Mouse (Mus musculus) heart, adult 2 months (tissue): Measurements from ENCODE around the gene 2410015M20Rik. TPM values are rescaled to one million over a fixed set of nuclear protein-coding genes. Genes with fewer than 3 reads are reported as not detected.

Experiments used
- DNase-seq, 2 experiments: peaks; one replicate each; pipeline ENCODE4 v3.0.0; 2021
- H3K27ac ChIP-seq: fragments of 200-600 bp; 2 replicates; pipeline ENCODE4 v1.8.1; 2022
- H3K27me3 ChIP-seq: fragments of 200-500 bp; 2 replicates; pipeline ENCODE4 v1.6.1; 2012; ENCODE audit warnings: mild to moderate bottlenecking, low read length, inconsistent platforms, mixed read lengths; ENCODE audit not compliant: control insufficient read depth, insufficient read depth
- H3K36me3 ChIP-seq: fragments of 200-500 bp; 2 replicates; pipeline ENCODE4 v1.6.1; 2012; ENCODE audit warnings: low read length, inconsistent platforms; ENCODE audit not compliant: control insufficient read depth, insufficient read depth
- H3K4me1 ChIP-seq: fragments of 200-500 bp; 2 replicates; pipeline ENCODE4 v1.6.1; 2011; ENCODE audit warnings: low read length; ENCODE audit not compliant: control insufficient read depth, insufficient read depth
- H3K4me3 ChIP-seq: fragments of 200-600 bp; 2 replicates; pipeline ENCODE4 v1.8.1; 2022
- H3K79me2 ChIP-seq: fragments of 200-500 bp; replicated peaks from 2 replicates; pipeline ENCODE4 v1.6.1; 2012; ENCODE audit warnings: mild to moderate bottlenecking, inconsistent platforms, low read length, moderate library complexity, mixed read lengths; ENCODE audit not compliant: control insufficient read depth, insufficient read depth
- H3K9ac ChIP-seq: fragments of 200-500 bp; 2 replicates; pipeline ENCODE4 v1.6.1; 2012; ENCODE audit warnings: low read depth, mild to moderate bottlenecking, control low read depth, inconsistent platforms, low read length, mixed read lengths
- CTCF ChIP-seq: fragments of 200-600 bp; IDR thresholded peaks from 2 replicates; pipeline ENCODE4 v1.8.1; 2022; ENCODE audit warnings: antibody characterized with exemption, mild to moderate bottlenecking, moderate library complexity
- EP300 ChIP-seq: fragments of 200-500 bp; IDR thresholded peaks from 2 replicates; pipeline ENCODE4 v1.6.1; 2011; ENCODE audit warnings: low read depth, low read length, control low read depth; ENCODE audit not compliant: insufficient read depth
- POLR2A ChIP-seq: fragments of 200-500 bp; IDR thresholded peaks from 2 replicates; pipeline ENCODE4 v1.6.1; 2011; ENCODE audit warnings: mild to moderate bottlenecking, low read depth, low read length, control low read depth; ENCODE audit not compliant: insufficient read depth
- WGBS: fragments of 180-500 bp; shearing (Covaris S2); methylation state at CpG from one replicate; pipeline ENCODE4 v1.1.7; 2018; 5-methylcytosine and 5-hydroxymethylcytosine counted together
- intact Hi-C: fragments of 180-260 bp; cut with DNase I; formaldehyde crosslinking; loops from one replicate; pipeline ENCODE4 v1.15.1; 2025
- polyA plus RNA-seq: library from polyadenylated mRNA; depleted of rRNA; stranded (reverse); fragments of >200 nt; gene quantifications from 2 replicates; pipeline ENCODE4 v1.2.3, GENCODE M21; 2012
- total RNA-seq, 2 experiments: library from RNA; stranded (reverse); gene quantifications; 2 replicates each; pipeline ENCODE4 v1.2.3; 2021

The 2410015M20Rik gene
- total and polyA plus RNA-seq, 3 experiments: 291 to 381 (median 329) TPM

DNA sequence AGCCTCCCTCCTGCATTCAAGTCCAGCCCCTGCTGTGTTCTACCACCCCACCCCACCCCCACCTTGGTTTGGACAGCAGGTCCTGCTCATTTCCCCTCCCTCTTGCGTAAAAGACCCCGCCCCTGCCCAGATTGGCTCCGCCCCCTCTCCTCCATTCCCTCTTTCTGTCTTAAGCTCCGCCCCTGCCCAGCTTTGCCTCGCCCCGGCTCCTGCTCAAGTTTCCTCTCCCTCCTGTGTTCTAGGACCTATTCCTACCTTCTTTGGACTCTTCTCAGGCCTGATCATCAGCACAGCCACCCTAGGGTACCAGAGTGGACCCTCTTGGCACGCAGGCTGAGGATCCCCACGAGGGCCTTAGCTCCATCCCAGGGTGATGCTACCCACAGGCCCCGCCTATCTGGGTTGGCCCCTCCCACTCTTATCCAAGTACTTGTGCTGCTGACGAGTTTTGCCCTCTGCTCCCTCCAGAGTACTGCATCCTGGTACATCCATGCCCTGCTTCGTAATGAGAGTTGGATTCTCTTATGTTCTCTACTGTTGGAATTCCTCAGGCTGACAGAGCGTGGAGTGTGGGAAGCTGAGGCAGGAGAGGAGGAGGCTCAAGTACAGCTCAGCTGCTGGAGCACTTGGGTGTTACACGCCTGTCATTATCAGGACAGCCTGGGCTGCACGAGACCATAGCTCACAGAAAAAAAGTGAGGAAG, 2.4 kb upstream of the 2410015M20Rik start:
- Histone ChIP-seq H3K9ac (no peak overlapping the region), H3K4me1 (peaks cover 11% of the 10 kb centered on the region), H3K36me3 (no peaks in the 10 kb centered on the region), H3K27ac (no peak overlapping the region), H3K4me3 (no peak overlapping the region), H3K27me3 (no peaks in the 10 kb centered on the region), H3K79me2 (no peaks in the 10 kb centered on the region)
- no peak for DNase-seq
- WGBS: 25% methylated on average over 14 of the region's 14 CpGs
- intact Hi-C loops: loop anchor here (5.0 to 10.0 kb wide), 4 partner anchors 105 to 900 kb away; partner anchors contain the start of genes Ndufa11, Pot1b, Pspn and Sh3gl1
- TF ChIP-seq POLR2A (no peak), EP300 (no peak), CTCF (no peak)

DNA sequence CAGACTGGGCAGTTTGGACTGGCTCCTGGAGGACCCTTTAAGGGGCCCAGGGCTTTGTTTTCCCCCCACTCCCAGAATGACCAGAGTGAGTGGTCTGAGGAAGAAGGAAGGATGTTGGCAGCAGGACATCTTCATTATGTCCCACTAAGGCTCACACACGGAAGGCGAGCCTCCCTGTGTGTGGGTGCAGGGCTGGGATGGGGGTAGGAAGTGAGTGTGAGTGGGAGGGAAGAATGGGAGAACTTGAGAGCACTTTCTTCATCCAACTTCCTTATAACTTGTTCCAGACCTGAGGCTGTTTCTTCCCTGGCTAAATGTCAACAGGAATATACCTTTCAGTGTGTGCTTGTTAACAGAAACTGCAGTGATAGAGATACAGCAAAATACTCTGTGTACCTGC, 1.8 kb upstream of the 2410015M20Rik start:
- intact Hi-C loops: loop anchor here (5.0 to 10.0 kb wide), 4 partner anchors 106 to 899 kb away; partner anchors contain the start of genes Ndufa11, Pot1b, Pspn and Sh3gl1

DNA sequence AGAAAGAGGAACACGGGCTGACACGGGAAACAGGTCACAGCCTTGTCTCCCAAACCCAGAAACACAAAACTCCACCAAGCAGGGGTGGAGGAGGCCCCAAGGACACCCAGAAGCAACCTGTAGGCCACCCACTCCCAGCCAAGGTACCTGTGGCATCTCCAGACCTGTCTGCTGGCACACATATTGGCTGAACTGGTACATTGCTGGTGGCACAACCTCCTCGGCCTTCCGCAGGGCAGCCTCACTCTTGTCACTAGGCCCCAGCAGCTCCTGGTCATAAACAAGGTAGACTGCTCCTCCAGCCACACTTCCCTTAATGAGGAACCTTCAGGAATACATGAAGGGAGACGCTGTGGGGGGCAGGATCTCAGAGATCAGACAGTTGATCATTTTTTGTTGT, 872 bp downstream of the 2410015M20Rik start:
- no peaks in the 10 kb centered on the region for H3K27me3 ChIP-seq
- DNase-seq: peak in 1 of 2 experiments; percentile 26
- intact Hi-C loops: loop anchor here (2.0 kb wide), 1 partner anchor 22 kb away; no protein-coding TSS in a partner anchor
- H3K4me1 ChIP-seq: peaks cover 6% of the 10 kb centered on the region
- peak overlapping the region; percentile 48 for H3K9ac ChIP-seq
- 32% methylated on average over 5 of the region's 5 CpGs for WGBS
- TF ChIP-seq CTCF: no peak
- TF ChIP-seq EP300: no peak
- no peak for TF ChIP-seq POLR2A
- no peaks in the 10 kb centered on the region for H3K36me3 ChIP-seq
- peak overlapping the region; percentile 94 for H3K27ac ChIP-seq
- H3K79me2 ChIP-seq: no peaks in the 10 kb centered on the region
- H3K4me3 ChIP-seq: peak overlapping the region; percentile 90

More for the DNA sequence above, 1.8 kb upstream of the 2410015M20Rik start:
- no peak overlapping the region for H3K27ac ChIP-seq
- TF ChIP-seq CTCF (no peak), POLR2A (no peak), EP300 (no peak)
- 69% methylated on average over 2 of the region's 2 CpGs for WGBS
- H3K4me3 ChIP-seq: no peak overlapping the region
- no peak overlapping the region for H3K9ac ChIP-seq
- no peaks in the 10 kb centered on the region for H3K27me3 ChIP-seq
- H3K4me1 ChIP-seq: peaks cover 11% of the 10 kb centered on the region
- DNase-seq: no peak
- H3K36me3 ChIP-seq: no peaks in the 10 kb centered on the region
- no peaks in the 10 kb centered on the region for H3K79me2 ChIP-seq

DNA sequence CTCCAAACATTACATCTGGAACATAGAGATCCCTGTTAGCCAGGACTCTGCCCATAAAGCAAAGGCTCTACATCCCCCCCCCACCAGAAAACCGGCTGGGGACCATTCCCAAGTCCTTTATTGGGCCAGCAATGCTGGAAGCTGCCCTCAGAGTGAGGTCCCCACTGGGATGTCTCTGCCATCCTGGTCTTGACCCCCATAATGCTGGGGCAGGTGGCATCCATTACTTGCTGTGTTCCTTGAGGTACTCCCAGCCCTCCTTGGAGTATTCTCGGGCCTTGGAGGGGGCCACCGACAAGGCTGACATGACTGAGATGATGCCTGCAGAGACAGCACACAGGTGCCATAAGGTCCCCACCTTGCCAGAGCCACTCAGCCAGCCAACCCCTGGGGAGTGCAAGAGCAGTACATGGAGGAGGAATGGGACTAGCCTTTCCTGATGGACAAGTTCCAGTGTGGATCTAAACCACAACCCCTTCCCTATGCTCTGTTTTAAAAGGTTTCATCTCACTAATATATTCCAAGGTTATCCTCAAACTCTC, 2.0 kb downstream of the 2410015M20Rik start:
- WGBS: 63% methylated on average over 3 of the region's 3 CpGs
- H3K4me1 ChIP-seq: peaks cover 6% of the 10 kb centered on the region
- TF ChIP-seq CTCF: no peak
- no peak for TF ChIP-seq EP300
- TF ChIP-seq POLR2A: no peak
- no peaks in the 10 kb centered on the region for H3K79me2 ChIP-seq
- intact Hi-C loops: loop anchor here (2.0 kb wide), 1 partner anchor 21 kb away; no protein-coding TSS in a partner anchor
- H3K27me3 ChIP-seq: no peaks in the 10 kb centered on the region
- peak in 1 of 2 experiments; percentile 14 for DNase-seq
- no peak overlapping the region for H3K4me3 ChIP-seq
- H3K27ac ChIP-seq: no peak overlapping the region
- H3K36me3 ChIP-seq: no peaks in the 10 kb centered on the region
- H3K9ac ChIP-seq: no peak overlapping the region

DNA sequence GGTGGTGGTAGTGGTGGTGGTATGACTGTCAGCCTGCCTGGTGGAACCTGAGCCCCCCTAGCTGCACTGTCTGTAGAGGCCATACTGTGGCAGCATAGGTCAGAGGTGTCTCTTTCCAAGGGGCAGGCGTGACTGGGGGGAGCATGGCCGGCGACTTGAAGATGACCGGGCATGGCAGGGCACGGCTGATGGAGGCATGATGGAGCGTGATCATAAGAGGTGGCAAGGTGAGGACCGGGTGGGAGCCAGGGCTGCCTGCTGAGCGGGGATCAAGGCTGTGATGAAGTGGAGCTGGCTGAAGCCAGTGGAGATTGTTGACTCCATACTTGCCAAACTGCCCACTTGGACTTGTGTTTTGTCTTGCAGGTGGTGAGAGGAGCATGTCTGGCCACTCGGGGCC, 4.1 kb downstream of the 2410015M20Rik start:
- peak in 1 of 2 experiments; percentile 22 for DNase-seq
- intact Hi-C loops: no loop called here

DNA sequence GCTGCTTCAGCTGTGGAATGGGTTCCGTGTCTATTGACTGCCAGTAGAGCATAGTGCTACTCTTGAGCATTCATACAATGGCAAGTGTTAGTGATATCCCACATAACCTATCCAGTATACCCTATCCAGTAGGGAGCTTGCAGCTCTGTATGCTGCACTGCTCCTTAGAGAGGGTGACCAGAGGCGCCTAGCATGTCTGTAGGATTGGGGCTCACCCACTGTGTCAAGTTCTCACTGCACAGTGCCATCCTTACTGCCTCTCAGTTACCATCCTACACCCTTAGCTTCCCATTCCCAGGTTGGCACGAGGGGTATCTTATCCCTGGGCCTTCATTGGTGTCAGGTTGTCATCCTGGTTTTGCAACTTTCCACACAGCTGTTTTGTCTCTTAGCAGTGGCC, 5.1 kb downstream of the 2410015M20Rik start:
- H3K4me3 ChIP-seq: no peak overlapping the region
- no peaks in the 10 kb centered on the region for H3K36me3 ChIP-seq
- H3K27me3 ChIP-seq: no peaks in the 10 kb centered on the region
- no peak for DNase-seq
- TF ChIP-seq CTCF: no peak
- no peak for TF ChIP-seq EP300
- no peak for TF ChIP-seq POLR2A
- intact Hi-C loops: no loop called here
- peaks cover 2% of the 10 kb centered on the region for H3K4me1 ChIP-seq
- no peak overlapping the region for H3K27ac ChIP-seq
- no peak overlapping the region for H3K9ac ChIP-seq
- WGBS: 86% methylated on average over 3 of the region's 3 CpGs
- no peaks in the 10 kb centered on the region for H3K79me2 ChIP-seq

More for the DNA sequence above, 4.1 kb downstream of the 2410015M20Rik start:
- Histone ChIP-seq H3K4me1 (peaks cover 6% of the 10 kb centered on the region), H3K4me3 (no peak overlapping the region), H3K27ac (no peak overlapping the region), H3K79me2 (no peaks in the 10 kb centered on the region), H3K27me3 (no peaks in the 10 kb centered on the region), H3K9ac (no peak overlapping the region), H3K36me3 (no peaks in the 10 kb centered on the region)
- WGBS: 86% methylated on average over 9 of the region's 9 CpGs
- no peak for TF ChIP-seq POLR2A
- no peak for TF ChIP-seq CTCF
- TF ChIP-seq EP300: no peak
